Mouse (Mus musculus): ENCODE results near the gene Gm11563. TPM values are rescaled to one million over a fixed set of nuclear protein-coding genes. Genes with fewer than 3 reads are reported as not detected.
"Not testable (repeated sequence)": the region's sequence is repeated elsewhere in the genome, so short reads cannot be mapped to it uniquely, and the experiment has no call there.

The Gm11563 gene
- not detected in 2 replicates for polyA plus RNA-seq (2015; fragmentation: Nextera tagmentation; extraction: Ambion mirVana)

GRCm38 (mm10) chr11:99658467-99659010 is at the start of gene Gm11563:
Gm11563 (minus strand) TSS chr11:99658960.
- not testable (repeated sequence) for H3K4me2 ChIP-seq (ENCODE audit: low read depth, low read length); H3K27me3 ChIP-seq (ENCODE audit: control insufficient read depth, insufficient read depth, low read length); H3K9me3 ChIP-seq (replicated peaks; ENCODE audit: control insufficient read depth, low read length); H3K36me3 ChIP-seq (ENCODE audit: control insufficient read depth, insufficient read depth); H3K4me1 ChIP-seq (ENCODE audit: control insufficient read depth, insufficient read depth, low read length); H3K9ac ChIP-seq (ENCODE audit: low read length); H3K27ac ChIP-seq (ENCODE audit: low read length); ATAC-seq (replicated peaks; ENCODE audit: extremely low read depth, insufficient read depth, low FRiP score); H3K4me3 ChIP-seq (ENCODE audit: low read length)
- WGBS, result 48% methylated on average over 10 of the region's 10 CpGs

- no peak within 1 kb of the TSS for H3K4me3 ChIP-seq (ENCODE audit: low read length)
- ATAC-seq (replicated peaks; ENCODE audit: extremely low read depth, insufficient read depth, low FRiP score), result no peak
- H3K27me3 ChIP-seq (ENCODE audit: control insufficient read depth, insufficient read depth, low read length), result no peaks in the 10 kb centered on the region
- H3K9ac ChIP-seq (ENCODE audit: low read length), result no peak within 1 kb of the TSS
- 61% methylated on average over 1 of the region's 1 CpGs for WGBS
- no peaks in the 10 kb centered on the region for H3K4me1 ChIP-seq (ENCODE audit: control insufficient read depth, insufficient read depth, low read length)
- H3K36me3 ChIP-seq (ENCODE audit: control insufficient read depth, insufficient read depth), result no peaks in the 10 kb centered on the region
- no peaks in the 10 kb centered on the region for H3K9me3 ChIP-seq (replicated peaks; ENCODE audit: control insufficient read depth, low read length)
- H3K27ac ChIP-seq (ENCODE audit: low read length), result no peak within 1 kb of the TSS
- H3K4me2 ChIP-seq (ENCODE audit: low read depth, low read length), result no peak within 1 kb of the TSS
Observed at GRCm38 (mm10) chr11:99690463-99690862, 31.7 kb upstream of the Gm11563 start, which contains the start of gene Gm14190. Gm14190 (minus strand) TSS chr11:99690740.

DNA sequence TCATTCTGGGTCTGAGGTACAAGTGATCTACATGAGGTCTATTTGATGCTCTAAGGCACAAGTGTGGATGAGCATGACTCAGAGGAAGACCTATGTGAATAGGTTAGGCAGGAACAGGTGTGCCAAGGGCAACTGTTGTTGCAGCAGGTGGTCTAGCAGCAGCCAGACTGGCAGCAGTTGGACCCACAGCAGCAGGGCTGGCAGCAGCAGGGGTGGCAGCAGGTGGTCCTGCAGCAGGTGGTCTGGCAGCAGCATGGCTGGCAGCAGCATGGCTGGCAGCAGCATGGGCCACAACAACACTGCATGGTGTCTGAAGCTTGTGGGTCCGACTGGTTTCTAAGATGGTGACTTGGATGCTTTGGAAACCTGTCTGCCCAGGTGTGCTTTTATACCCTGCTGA is 26.5 kb upstream of the Gm11563 start:
- 44% methylated on average over 1 of the region's 1 CpGs for WGBS

DNA sequence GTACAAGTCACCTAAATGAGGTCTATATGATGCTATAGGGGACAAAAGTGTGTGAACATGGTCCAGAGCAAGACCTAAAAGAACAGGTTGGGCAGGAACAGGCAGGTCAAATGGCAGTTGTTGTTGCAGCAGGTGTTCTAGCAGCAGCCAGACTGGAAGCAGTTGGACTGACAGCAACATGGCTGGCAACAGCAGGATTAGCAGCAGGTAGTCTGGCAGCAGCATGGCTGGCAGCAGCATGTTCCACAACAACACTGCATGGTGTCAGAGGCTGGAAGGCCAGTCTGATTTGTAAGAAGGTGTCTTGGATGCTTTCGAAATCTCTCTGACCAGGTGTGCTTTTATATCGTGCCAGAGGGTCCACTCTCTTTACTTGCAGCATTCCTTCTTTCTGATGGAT is 24.7 kb upstream of the Gm11563 start:
- H3K27ac ChIP-seq (ENCODE audit: low read length), result no peak overlapping the region
- H3K9me3 ChIP-seq (replicated peaks; ENCODE audit: control insufficient read depth, low read length), result no peaks in the 10 kb centered on the region
- H3K9ac ChIP-seq (ENCODE audit: low read length), result no peak overlapping the region
- ATAC-seq (replicated peaks; ENCODE audit: extremely low read depth, insufficient read depth, low FRiP score), result no peak
- no peaks in the 10 kb centered on the region for H3K36me3 ChIP-seq (ENCODE audit: control insufficient read depth, insufficient read depth)
- no peak overlapping the region for H3K4me2 ChIP-seq (ENCODE audit: low read depth, low read length)
- WGBS, result 74% methylated on average over 2 of the region's 2 CpGs
- H3K4me1 ChIP-seq (ENCODE audit: control insufficient read depth, insufficient read depth, low read length), result no peaks in the 10 kb centered on the region
- H3K27me3 ChIP-seq (ENCODE audit: control insufficient read depth, insufficient read depth, low read length), result no peaks in the 10 kb centered on the region
- H3K4me3 ChIP-seq (ENCODE audit: low read length), result no peak overlapping the region

More for the DNA sequence above, 26.5 kb upstream of the Gm11563 start:
- not testable (repeated sequence) for H3K27me3 ChIP-seq (ENCODE audit: control insufficient read depth, insufficient read depth, low read length); H3K4me1 ChIP-seq (ENCODE audit: control insufficient read depth, insufficient read depth, low read length); H3K9me3 ChIP-seq (replicated peaks; ENCODE audit: control insufficient read depth, low read length); H3K36me3 ChIP-seq (ENCODE audit: control insufficient read depth, insufficient read depth); H3K4me2 ChIP-seq (ENCODE audit: low read depth, low read length); H3K27ac ChIP-seq (ENCODE audit: low read length); H3K4me3 ChIP-seq (ENCODE audit: low read length); H3K9ac ChIP-seq (ENCODE audit: low read length); ATAC-seq (replicated peaks; ENCODE audit: extremely low read depth, insufficient read depth, low FRiP score)

DNA sequence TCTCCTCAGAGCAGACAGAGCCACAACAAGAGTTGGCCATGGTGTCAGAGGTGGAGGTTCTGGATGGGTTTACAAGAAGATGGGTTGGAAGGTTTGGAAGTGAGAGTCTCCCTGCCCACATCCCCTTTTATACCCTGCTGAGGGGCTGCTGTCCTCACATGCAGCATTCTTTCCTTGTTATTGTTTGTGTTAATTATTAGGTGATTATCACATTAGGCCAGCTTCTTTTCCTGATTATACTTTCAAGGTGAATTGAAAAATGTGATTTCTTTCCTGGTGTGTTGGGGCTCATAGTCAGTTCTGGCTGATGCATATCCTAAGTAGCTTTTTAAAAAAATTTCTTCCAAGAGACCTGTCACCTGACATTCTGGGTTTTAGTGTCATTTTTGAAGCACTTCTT is 7.1 kb upstream of the Gm11563 start, which contains the start of gene Krtap4-6:
Krtap4-6 (minus strand) TSS at position 101 of the 400 bp plus-strand sequence.
- Histone ChIP-seq H3K27ac (ENCODE audit: low read length) (no peak within 1 kb of the TSS), H3K36me3 (ENCODE audit: control insufficient read depth, insufficient read depth) (no peaks in the 10 kb centered on the region), H3K4me1 (ENCODE audit: control insufficient read depth, insufficient read depth, low read length) (no peaks in the 10 kb centered on the region)

GRCm38 (mm10) chr11:99662802-99663201 is 4.0 kb upstream of the Gm11563 start:
- Histone ChIP-seq H3K4me1 (ENCODE audit: control insufficient read depth, insufficient read depth, low read length) (no peaks in the 10 kb centered on the region), H3K36me3 (ENCODE audit: control insufficient read depth, insufficient read depth) (no peaks in the 10 kb centered on the region), H3K9ac (ENCODE audit: low read length) (no peak overlapping the region), H3K4me3 (ENCODE audit: low read length) (no peak overlapping the region), H3K9me3 (replicated peaks; ENCODE audit: control insufficient read depth, low read length) (no peaks in the 10 kb centered on the region; the same call in 1 of the 2 replicates), H3K27me3 (ENCODE audit: control insufficient read depth, insufficient read depth, low read length) (no peaks in the 10 kb centered on the region), H3K27ac (ENCODE audit: low read length) (no peak overlapping the region), H3K4me2 (ENCODE audit: low read depth, low read length) (no peak overlapping the region)
- 78% methylated on average over 10 of the region's 10 CpGs for WGBS
- ATAC-seq (replicated peaks; ENCODE audit: extremely low read depth, insufficient read depth, low FRiP score), result no peak

More for the DNA sequence above, 7.1 kb upstream of the Gm11563 start, which contains the start of gene Krtap4-6:
- no peak within 1 kb of the TSS for H3K9ac ChIP-seq (ENCODE audit: low read length)
- no peak within 1 kb of the TSS for H3K4me3 ChIP-seq (ENCODE audit: low read length)
- no peaks in the 10 kb centered on the region; the same call in 1 of the 2 replicates for H3K9me3 ChIP-seq (replicated peaks; ENCODE audit: control insufficient read depth, low read length)
- no peak for ATAC-seq (replicated peaks; ENCODE audit: extremely low read depth, insufficient read depth, low FRiP score)
- no peak within 1 kb of the TSS for H3K4me2 ChIP-seq (ENCODE audit: low read depth, low read length)
- H3K27me3 ChIP-seq (ENCODE audit: control insufficient read depth, insufficient read depth, low read length), result no peaks in the 10 kb centered on the region

GRCm38 (mm10) chr11:99659256-99659655 is 496 bp upstream of the Gm11563 start:
- H3K9ac ChIP-seq (ENCODE audit: low read length), result no peak overlapping the region
- WGBS, result 67% methylated on average over 4 of the region's 4 CpGs
- H3K27me3 ChIP-seq (ENCODE audit: control insufficient read depth, insufficient read depth, low read length), result no peaks in the 10 kb centered on the region

DNA sequence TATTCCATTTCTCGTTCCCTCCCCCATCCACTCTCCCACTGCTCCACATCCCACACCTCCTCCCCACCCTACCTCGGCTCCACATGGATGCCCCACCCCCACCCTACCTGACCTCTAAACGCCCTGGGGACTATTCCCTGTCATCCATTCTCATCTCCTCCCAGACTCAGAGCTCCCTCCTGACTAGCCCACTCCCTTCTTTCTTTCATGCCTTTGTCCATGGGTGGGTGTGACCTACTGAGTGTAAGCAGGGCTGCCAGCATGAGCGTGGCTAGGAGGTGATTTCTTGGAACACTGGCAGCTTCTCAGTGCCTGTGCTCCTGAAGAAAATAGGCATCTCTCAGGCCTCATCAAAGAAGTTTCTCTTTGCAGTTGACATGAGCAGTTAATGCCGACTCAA is 1.7 kb downstream of the Gm11563 start:
- Histone ChIP-seq H3K36me3 (ENCODE audit: control insufficient read depth, insufficient read depth) (no peaks in the 10 kb centered on the region), H3K9ac (ENCODE audit: low read length) (no peak overlapping the region), H3K4me2 (ENCODE audit: low read depth, low read length) (no peak overlapping the region), H3K27ac (ENCODE audit: low read length) (no peak overlapping the region), H3K4me1 (ENCODE audit: control insufficient read depth, insufficient read depth, low read length) (no peaks in the 10 kb centered on the region), H3K27me3 (ENCODE audit: control insufficient read depth, insufficient read depth, low read length) (no peaks in the 10 kb centered on the region), H3K9me3 (replicated peaks; ENCODE audit: control insufficient read depth, low read length) (no peaks in the 10 kb centered on the region; the same call in 1 of the 2 replicates), H3K4me3 (ENCODE audit: low read length) (no peak overlapping the region)
- 52% methylated on average over 5 of the region's 5 CpGs for WGBS
- ATAC-seq (replicated peaks; ENCODE audit: extremely low read depth, insufficient read depth, low FRiP score), result no peak

More at GRCm38 (mm10) chr11:99659256-99659655, 496 bp upstream of the Gm11563 start:
- Histone ChIP-seq H3K4me3 (ENCODE audit: low read length) (no peak overlapping the region), H3K9me3 (replicated peaks; ENCODE audit: control insufficient read depth, low read length) (no peaks in the 10 kb centered on the region; the same call in 1 of the 2 replicates), H3K27ac (ENCODE audit: low read length) (no peak overlapping the region), H3K4me1 (ENCODE audit: control insufficient read depth, insufficient read depth, low read length) (no peaks in the 10 kb centered on the region), H3K36me3 (ENCODE audit: control insufficient read depth, insufficient read depth) (no peaks in the 10 kb centered on the region), H3K4me2 (ENCODE audit: low read depth, low read length) (no peak overlapping the region)
- ATAC-seq (replicated peaks; ENCODE audit: extremely low read depth, insufficient read depth, low FRiP score), result no peak

GRCm38 (mm10) chr11:99650136-99650535 is 8.6 kb downstream of the Gm11563 start, which contains the start of gene Gm11555:
Gm11555 (minus strand) TSS chr11:99650236.
- Histone ChIP-seq H3K36me3 (ENCODE audit: control insufficient read depth, insufficient read depth) (no peaks in the 10 kb centered on the region), H3K4me1 (ENCODE audit: control insufficient read depth, insufficient read depth, low read length) (no peaks in the 10 kb centered on the region), H3K9ac (ENCODE audit: low read length) (no peak within 1 kb of the TSS), H3K27me3 (ENCODE audit: control insufficient read depth, insufficient read depth, low read length) (no peaks in the 10 kb centered on the region), H3K4me2 (ENCODE audit: low read depth, low read length) (no peak within 1 kb of the TSS), H3K4me3 (ENCODE audit: low read length) (no peak within 1 kb of the TSS), H3K9me3 (replicated peaks; ENCODE audit: control insufficient read depth, low read length) (no peaks in the 10 kb centered on the region; the same call in 1 of the 2 replicates), H3K27ac (ENCODE audit: low read length) (no peak within 1 kb of the TSS)
- WGBS, result 60% methylated on average over 2 of the region's 2 CpGs
- no peak for ATAC-seq (replicated peaks; ENCODE audit: extremely low read depth, insufficient read depth, low FRiP score)
